Mouse (Mus musculus): ENCODE results near the gene Tex47. TPM values are rescaled to one million over a fixed set of nuclear protein-coding genes. Genes with fewer than 3 reads are reported as not detected.

Tex47 gene
- not detected in 4 replicates for total RNA-seq (2023)

DNA sequence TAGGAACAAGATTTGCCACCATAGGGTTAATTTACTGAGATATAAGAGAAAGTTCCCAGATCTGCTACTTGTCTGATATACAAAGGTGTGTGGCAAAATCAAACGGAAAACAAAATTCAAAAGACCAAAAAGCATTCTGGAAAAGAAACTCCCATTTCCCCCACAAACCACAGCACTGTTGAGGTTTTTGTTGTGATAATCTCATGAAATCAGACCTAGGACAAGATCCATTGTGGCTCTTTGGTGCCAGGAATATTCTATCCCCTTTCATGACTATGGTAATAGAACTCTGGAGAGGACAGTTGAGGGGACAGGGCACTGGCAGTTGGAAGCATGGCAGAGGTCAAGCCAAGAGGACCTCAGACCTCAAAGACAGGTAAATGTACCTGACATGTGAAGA lies at the start of gene Tex47:
Gene Tex47 (plus strand): TSS at position 301 of the 400 bp plus-strand sequence.

GRCm38 (mm10) chr5:7344145-7345010 lies 40.5 kb downstream of the Tex47 start, which contains the start of gene Zfp804b:
Gene Zfp804b, minus strand, starts transcription at chr5:7344756.

Other genes with a start within 250 kb of the Tex47 start
- not detected in 4 replicates for gene Zfp804b, start 40.6 kb downstream of the Tex47 start, total RNA-seq (2023)

Measured in B cell, adult 62 days (primary cell).